Mouse (Mus musculus) C2C12 (cell line): ENCODE data around the gene Col13a1.

Source experiments
- CTCF ChIP-seq: IDR thresholded peaks from one replicate; pipeline ENCODE4 v1.5.1; 2011; ENCODE audit not compliant: control insufficient read depth, insufficient read depth, insufficient read length
- MAX ChIP-seq: IDR thresholded peaks from one replicate; pipeline ENCODE4 v1.6.1; 2011; ENCODE audit warnings: mild to moderate bottlenecking, control low read depth

- TF ChIP-seq CTCF (no peak), MAX (no peak)
Measured at GRCm38 (mm10) chr10:62019386-62020067, 40.6 kb upstream of the Col13a1 start.
